Mouse (Mus musculus): ENCODE measurements around the gene Fbxo44. TPM values are rescaled to one million over a fixed set of nuclear protein-coding genes. Genes with fewer than 3 reads are reported as not detected.
"Not testable (repeated sequence)": the region's sequence is repeated elsewhere in the genome, so short reads cannot be mapped to it uniquely, and the experiment has no call there.

Fbxo44 gene
- total RNA-seq, 2 experiments from 2014 or later, result 22.8 to 23.0 TPM

DNA sequence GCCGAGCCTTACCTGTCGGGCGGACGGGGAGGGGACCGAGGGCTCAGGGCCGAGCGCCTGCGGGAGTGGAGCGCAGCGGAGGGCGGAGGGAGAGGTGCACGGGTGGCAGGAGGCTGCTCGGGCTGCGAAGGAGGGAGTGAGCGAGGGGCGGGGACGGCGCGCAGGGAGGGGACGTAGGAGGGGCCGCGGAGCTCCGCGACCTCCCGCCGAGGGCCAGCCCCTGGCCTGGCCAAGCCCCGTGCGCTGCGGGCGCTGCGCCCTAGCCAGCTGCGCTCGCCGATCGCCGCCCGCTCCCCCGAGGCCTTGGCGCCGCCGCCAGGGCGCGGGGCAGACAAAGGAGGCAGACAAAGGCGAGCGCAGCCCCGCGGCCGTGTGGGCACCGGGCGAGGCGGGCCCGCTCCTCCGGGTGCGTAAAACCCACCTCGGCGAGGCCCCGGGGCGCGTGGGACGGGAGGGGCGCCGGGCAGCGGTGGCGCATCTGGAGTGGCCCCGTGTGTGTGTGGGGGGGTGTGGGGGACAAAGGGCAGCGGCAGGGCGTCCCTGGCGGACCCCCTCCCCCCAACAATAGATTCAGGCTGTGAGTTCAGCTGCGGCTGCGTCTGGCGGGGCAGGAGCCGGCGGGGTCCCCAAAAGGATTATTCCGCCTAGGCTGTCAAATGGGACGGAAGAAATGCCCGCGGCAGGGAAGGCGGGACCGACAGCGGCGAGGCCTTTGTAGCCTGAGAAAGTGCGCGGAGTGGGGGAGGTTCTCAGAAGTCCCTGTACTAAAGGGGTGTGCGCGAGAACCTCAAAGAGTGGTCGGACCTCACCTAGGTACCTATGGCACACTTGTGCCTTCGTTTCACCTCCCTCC is 29.5 kb downstream of the Fbxo44 start, which contains the start of gene Draxin:
Gene Draxin (minus strand): TSS at position 138 of the 853 bp plus-strand sequence.
- no peak for DNase-seq

- no peak for DNase-seq
Observed at GRCm38 (mm10) chr4:148130133-148130532, 30.1 kb downstream of the Fbxo44 start, which contains the start of gene Mad2l2. TSS of gene Mad2l2 (plus strand) at chr4:148130384.

GRCm38 (mm10) chr4:148128672-148129071 is 31.6 kb downstream of the Fbxo44 start:
- no peak for DNase-seq

DNA sequence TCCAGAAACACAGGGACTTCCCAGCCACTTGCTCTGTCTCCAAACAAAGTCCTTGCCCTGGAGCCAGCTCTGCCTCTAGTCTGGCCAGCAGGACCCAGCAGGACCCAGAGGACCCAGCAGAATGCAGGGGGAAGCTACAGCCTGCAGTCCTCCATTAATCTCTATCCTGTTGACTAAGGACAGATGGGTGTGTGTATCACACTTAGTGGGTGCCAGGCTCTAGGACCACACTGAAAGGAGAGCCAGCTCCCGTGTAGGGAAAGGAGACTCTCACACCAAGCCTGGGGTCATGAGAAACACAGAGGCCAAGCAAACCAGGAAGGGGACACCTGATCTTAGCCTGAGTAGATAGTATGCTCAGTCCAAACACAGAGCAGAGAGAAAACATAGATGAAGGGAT is 32.0 kb downstream of the Fbxo44 start:
- no peak for DNase-seq

DNA sequence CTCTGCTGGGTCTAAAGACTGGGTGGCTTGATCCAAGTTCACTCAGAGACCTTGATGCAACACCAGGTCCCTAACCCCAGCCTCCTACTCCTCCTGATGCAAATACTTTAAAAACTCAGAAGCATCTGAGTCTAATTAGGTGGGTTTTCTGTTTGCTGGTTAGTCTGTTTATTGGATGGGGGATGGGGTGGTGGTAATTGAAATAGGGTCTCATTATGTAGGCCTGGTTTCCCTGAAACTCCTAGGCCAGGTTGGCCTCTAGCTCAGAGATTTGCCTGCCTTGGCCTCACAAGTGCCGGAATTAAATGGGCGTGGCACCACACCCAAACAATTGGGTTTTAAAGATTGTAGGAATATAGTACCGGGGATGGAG is 37.6 kb downstream of the Fbxo44 start:
- DNase-seq, result no peak

DNA sequence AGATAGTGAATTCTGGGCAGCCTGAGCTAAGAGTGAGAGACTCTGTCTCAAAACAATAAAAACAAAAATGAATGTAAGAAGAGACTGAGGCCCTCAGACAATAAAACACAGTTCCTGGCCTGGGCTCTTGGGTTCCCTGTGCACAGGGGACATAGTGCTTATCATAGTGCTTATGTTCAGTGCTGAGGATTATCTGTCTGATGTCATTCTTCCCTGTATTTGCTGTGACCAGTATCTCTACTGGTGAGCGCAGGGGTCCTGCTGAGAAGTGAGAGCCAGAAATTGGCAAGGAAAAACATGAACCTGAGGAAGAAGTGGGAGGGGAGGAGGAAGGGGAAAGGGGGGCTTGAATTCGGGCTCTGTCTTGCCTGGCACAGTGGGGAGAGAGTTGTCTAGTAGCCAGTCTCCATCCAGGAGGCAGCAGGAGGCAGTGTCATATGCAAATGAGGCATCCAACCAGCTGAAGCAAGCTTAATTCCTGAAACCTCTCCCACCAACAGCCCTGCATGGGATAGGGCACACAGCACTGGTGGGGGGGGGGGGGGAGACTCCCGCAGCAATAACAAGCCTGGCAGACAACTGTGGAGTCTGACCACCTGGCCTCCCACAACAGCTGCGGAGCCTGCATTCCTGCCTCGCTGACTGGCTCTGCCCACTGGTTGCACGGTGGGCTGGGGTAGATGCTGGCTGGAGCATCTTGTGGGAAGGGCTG is 38.1 kb downstream of the Fbxo44 start:
- DNase-seq, result no peak

GRCm38 (mm10) chr4:148121362-148121761 is 38.9 kb downstream of the Fbxo44 start:
- no peak for DNase-seq

DNA sequence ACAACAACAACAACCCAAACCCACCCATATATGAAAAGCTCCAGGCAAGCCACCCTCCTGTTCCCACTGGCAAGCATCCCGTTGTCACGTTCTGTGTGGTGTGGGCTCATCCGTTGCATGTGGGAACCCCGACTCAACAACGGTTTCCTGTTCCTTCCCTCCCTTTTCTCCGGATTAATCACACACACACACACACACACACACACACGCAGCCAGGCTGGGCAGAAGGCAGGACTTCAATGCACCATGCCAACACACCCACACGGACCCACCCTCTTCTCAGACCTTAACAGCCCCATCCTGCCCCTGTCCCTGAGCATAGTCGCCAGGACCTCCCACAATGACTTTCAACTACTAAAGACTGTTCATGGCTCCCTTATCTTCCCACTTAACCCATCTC is 39.7 kb downstream of the Fbxo44 start:
- no peak for DNase-seq

- DNase-seq, result not testable (repeated sequence)
Observed at GRCm38 (mm10) chr4:148119578-148119977, 40.7 kb downstream of the Fbxo44 start.

DNA sequence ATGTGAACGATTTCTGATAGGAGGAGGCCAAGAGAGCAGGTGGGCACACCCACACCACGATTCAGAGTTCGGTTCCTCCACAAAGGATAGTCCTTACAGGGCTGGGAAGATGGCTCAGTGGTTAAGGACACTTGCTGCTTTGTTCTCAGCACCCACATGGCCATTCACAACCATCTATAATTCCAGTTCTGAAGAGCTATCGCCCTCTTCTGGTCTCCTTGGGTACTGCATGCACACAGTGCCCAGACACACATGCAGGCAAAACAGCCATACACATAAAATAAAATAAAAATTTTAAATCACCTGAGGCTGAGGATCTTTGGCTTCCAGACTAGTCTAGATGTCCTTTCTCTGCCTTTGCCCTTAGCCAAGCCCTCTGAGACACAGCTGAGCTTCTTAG is 42.9 kb downstream of the Fbxo44 start:
- no peak for DNase-seq

DNA sequence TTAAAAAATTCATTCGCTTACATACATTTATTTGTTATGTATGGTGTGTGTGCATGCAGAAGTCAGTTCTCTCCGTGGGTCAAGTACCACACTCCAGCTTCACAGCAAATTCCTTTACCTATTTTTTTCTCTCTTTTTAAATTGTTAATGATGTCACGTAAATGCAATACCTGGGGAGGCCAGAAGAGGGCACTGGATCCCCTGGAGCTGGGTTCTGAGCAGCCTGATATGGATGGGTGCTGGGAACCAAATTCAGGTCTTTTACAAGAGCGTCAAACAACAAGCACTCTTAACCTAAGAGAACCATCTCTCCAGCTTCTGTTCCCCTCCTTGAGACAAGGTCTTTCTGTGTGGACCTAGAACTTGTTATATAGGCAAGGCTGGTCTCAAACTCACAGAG is 43.6 kb downstream of the Fbxo44 start:
- no peak for DNase-seq

DNA sequence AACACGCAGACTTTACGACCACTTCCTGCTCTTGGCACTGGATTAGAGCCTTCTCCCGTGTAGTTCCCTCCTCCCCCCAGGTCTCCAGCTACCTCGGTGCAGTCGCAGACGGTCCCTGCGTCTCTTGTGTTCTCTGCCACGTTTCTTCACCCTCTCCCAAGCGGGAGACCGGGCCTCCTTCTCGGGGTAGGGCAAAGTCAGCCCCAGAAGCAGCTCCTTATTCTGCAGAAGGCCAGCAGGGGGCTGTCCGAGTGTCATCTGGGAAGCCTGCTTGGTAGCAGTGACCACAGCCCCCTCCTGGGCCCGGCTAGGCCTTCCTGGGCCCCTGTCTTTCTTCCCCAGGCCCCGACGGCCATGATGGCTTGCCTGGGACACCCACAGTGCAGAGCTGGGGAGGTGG is 44.8 kb downstream of the Fbxo44 start:
- peak in 1 of 2 experiments; percentile 40 for DNase-seq

- peak; percentile 81 to 95 for DNase-seq
Observed at GRCm38 (mm10) chr4:148114758-148115391, 45.4 kb downstream of the Fbxo44 start.

- DNase-seq, result no peak
Observed at GRCm38 (mm10) chr4:148112519-148112918, 47.8 kb downstream of the Fbxo44 start.

- DNase-seq, result no peak
Observed at GRCm38 (mm10) chr4:148109215-148109614, 51.1 kb downstream of the Fbxo44 start.

DNA sequence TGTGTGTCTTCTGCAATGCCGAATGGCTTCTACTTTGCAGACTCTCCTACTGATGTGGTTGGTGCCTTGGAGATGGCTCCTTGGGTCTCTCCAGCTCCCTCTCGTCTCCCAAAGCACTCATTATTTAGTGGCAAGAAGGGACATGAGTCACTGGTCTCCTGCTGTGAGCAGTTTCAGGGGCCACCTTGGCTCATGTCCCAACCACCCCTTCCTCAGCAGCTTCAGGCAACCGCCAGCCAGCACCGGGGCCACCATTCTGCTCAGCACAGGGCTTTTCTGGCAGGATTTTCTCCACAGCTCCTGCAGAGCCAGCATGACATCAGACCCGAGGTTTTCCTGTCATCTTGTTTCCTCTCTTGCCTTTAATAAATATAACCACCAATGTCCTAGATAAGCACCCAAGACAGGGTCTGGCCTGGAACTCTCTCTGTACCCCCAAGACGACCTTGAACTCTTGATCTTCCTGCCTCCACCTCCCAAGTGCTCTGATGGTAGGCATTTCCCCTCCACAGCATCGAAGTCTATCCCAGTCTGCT is 51.6 kb downstream of the Fbxo44 start:
- no peak for DNase-seq

DNA sequence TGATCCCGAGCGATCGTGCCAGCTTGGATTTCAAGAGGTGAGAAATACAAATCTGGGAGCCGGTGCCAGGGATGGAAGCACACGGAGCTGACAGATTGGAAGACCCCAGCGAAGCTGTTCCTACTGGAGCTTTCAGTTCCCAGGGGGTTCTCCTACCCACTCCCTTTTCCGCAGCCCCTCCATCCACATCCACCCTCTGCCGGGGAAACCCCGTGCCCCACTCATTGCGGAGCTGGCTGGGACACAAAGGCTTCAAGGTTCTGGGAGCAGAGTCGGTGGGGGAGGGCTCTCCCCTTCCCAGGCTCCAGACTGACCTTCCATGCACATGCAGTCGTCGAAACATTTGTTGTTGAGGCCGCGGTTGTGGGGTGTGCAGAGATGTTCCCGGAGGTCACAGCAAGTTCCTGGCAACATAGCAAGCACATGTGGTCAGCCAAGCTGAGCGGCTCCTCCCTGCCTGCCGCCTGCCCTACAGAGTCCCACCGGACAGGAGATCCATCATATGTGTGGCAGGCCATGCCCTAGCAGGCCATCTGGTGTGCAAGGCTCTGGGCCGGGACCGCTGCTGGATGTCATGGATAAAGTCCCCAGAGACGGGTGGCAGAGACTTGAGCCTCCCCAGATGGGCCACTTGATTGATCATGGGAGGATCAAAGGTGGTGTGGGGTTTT is 52.5 kb downstream of the Fbxo44 start:
- DNase-seq, result peak; percentile 15 to 30

GRCm38 (mm10) chr4:148104146-148104545 is 56.1 kb downstream of the Fbxo44 start:
- no peak for DNase-seq

Data from heart, adult 18-20 months (tissue).